Mouse (Mus musculus) c-Kit-positive CD71-positive TER-119-positive erythroid progenitor cells, embryonic 14.5 days (primary cell): ENCODE measurements around the gene Tmem108.

Source experiments
- DNase-seq: peaks from one replicate; pipeline ENCODE4 v3.0.0-alpha.2; 2013; ENCODE audit warnings: low spot score

Gene Tmem108

GRCm38 (mm10) chr9:103498699-103499098 is 262.9 kb downstream of the Tmem108 start:
- DNase-seq: no peak

- no peak for DNase-seq
These were observed 266.2 kb downstream of the Tmem108 start for GRCm38 (mm10) chr9:103495391-103495790.

GRCm38 (mm10) chr9:103494346-103495020 is 267.2 kb downstream of the Tmem108 start:
- no peak for DNase-seq

- no peak for DNase-seq
These were observed 269.7 kb downstream of the Tmem108 start for GRCm38 (mm10) chr9:103491985-103492384.

- peak; percentile 31 for DNase-seq
These were observed 271.2 kb downstream of the Tmem108 start for GRCm38 (mm10) chr9:103490439-103490838.

- no peak for DNase-seq
These were observed 271.8 kb downstream of the Tmem108 start for GRCm38 (mm10) chr9:103489883-103490282.

GRCm38 (mm10) chr9:103489096-103489495 is 272.5 kb downstream of the Tmem108 start:
- no peak for DNase-seq

- no peak for DNase-seq
These were observed 275.4 kb downstream of the Tmem108 start for GRCm38 (mm10) chr9:103486262-103486661.

- DNase-seq: no peak
These were observed 276.0 kb downstream of the Tmem108 start for GRCm38 (mm10) chr9:103485606-103486005.

- DNase-seq: no peak
These were observed 280.9 kb downstream of the Tmem108 start for GRCm38 (mm10) chr9:103480603-103481220.

- DNase-seq: no peak
These were observed 281.5 kb downstream of the Tmem108 start, which contains the start of gene Bfsp2 for GRCm38 (mm10) chr9:103480044-103480576. Gene Bfsp2 (minus strand): TSS chr9:103480420.

GRCm38 (mm10) chr9:103475414-103475813 is 286.2 kb downstream of the Tmem108 start:
- no peak for DNase-seq

- no peak for DNase-seq
These were observed 287.5 kb downstream of the Tmem108 start for GRCm38 (mm10) chr9:103473915-103474688.

- DNase-seq: no peak
These were observed 289.9 kb downstream of the Tmem108 start for GRCm38 (mm10) chr9:103471784-103472183.

- no peak for DNase-seq
These were observed 292.1 kb downstream of the Tmem108 start for GRCm38 (mm10) chr9:103469516-103469915.

GRCm38 (mm10) chr9:103468911-103469310 is 292.7 kb downstream of the Tmem108 start:
- DNase-seq: no peak

GRCm38 (mm10) chr9:103465711-103466220 is 295.9 kb downstream of the Tmem108 start:
- no peak for DNase-seq

- DNase-seq: no peak
These were observed 296.3 kb downstream of the Tmem108 start for GRCm38 (mm10) chr9:103465293-103465692.

GRCm38 (mm10) chr9:103463833-103464232 is 297.8 kb downstream of the Tmem108 start:
- DNase-seq: no peak

- no peak for DNase-seq
These were observed 301.8 kb downstream of the Tmem108 start for GRCm38 (mm10) chr9:103459839-103460238.

GRCm38 (mm10) chr9:103459307-103459706 is 302.3 kb downstream of the Tmem108 start:
- no peak for DNase-seq

- DNase-seq: no peak
These were observed 312.0 kb downstream of the Tmem108 start for GRCm38 (mm10) chr9:103449651-103450050.
